Mouse (Mus musculus) thymus, postnatal 36 days (tissue): ENCODE data around the gene Tdrd1.

Experiments
- DNase-seq, 2 experiments: peaks; one replicate each; pipeline ENCODE4 v3.0.0; 2022; ENCODE audit warnings: mixed read lengths in 2 of 2

The Tdrd1 gene

GRCm38 (mm10) chr19:56914658-56915057, 88.6 kb downstream of the Tdrd1 start:
- no peak for DNase-seq

- DNase-seq = no peak
Measured at GRCm38 (mm10) chr19:56915084-56915483, 89.1 kb downstream of the Tdrd1 start.
